Mouse (Mus musculus) cerebellum, adult 2 months (tissue): Measurements from ENCODE around the gene Gsdma3. TPM values are rescaled to one million over a fixed set of nuclear protein-coding genes. Genes with fewer than 3 reads are reported as not detected.

Experiments used
- DNase-seq, 2 experiments: peaks; one replicate each; pipeline ENCODE4 v3.0.0; 2021
- H3K27ac ChIP-seq: fragments of 200-500 bp; 2 replicates; pipeline ENCODE4 v1.5.1; 2012; ENCODE audit warnings: low read length, control low read depth, inconsistent platforms; ENCODE audit not compliant: insufficient read depth
- H3K27me3 ChIP-seq: fragments of 200-500 bp; 2 replicates; pipeline ENCODE4 v1.6.1; 2012; ENCODE audit warnings: inconsistent platforms, mild to moderate bottlenecking, low read length, moderate library complexity; ENCODE audit not compliant: control insufficient read depth, insufficient read depth
- H3K4me1 ChIP-seq: fragments of 200-500 bp; 2 replicates; pipeline ENCODE4 v1.6.1; 2011; ENCODE audit warnings: low read length; ENCODE audit not compliant: control insufficient read depth, insufficient read depth
- H3K4me3 ChIP-seq: fragments of 200-500 bp; replicated peaks from 2 replicates; pipeline ENCODE3; 2011; ENCODE audit warnings: mild to moderate bottlenecking, low read depth, low read length, control low read depth; ENCODE audit not compliant: insufficient read depth
- CTCF ChIP-seq: fragments of 200-500 bp; IDR thresholded peaks from 2 replicates; pipeline ENCODE4 v1.5.1; 2011; ENCODE audit warnings: low read depth, mild to moderate bottlenecking, control low read depth, low read length, moderate library complexity, borderline replicate concordance; ENCODE audit not compliant: insufficient read depth
- POLR2A ChIP-seq: fragments of 200-500 bp; IDR thresholded peaks from 2 replicates; pipeline ENCODE4 v1.6.1; 2011; ENCODE audit warnings: low read length, control low read depth, borderline replicate concordance; ENCODE audit not compliant: insufficient read depth
- WGBS: fragments of 180-500 bp; shearing (Covaris S2); methylation state at CpG from one replicate; pipeline ENCODE4 v1.1.7; 2018; 5-methylcytosine and 5-hydroxymethylcytosine counted together
- polyA plus RNA-seq: library from polyadenylated mRNA; depleted of rRNA; stranded (reverse); fragments of >200 nt; gene quantifications from 2 replicates; pipeline ENCODE4 v1.2.3, GENCODE M21; 2012; rRNA removed

Gene Gsdma3
- not detected in 2 replicates for polyA plus RNA-seq

DNA sequence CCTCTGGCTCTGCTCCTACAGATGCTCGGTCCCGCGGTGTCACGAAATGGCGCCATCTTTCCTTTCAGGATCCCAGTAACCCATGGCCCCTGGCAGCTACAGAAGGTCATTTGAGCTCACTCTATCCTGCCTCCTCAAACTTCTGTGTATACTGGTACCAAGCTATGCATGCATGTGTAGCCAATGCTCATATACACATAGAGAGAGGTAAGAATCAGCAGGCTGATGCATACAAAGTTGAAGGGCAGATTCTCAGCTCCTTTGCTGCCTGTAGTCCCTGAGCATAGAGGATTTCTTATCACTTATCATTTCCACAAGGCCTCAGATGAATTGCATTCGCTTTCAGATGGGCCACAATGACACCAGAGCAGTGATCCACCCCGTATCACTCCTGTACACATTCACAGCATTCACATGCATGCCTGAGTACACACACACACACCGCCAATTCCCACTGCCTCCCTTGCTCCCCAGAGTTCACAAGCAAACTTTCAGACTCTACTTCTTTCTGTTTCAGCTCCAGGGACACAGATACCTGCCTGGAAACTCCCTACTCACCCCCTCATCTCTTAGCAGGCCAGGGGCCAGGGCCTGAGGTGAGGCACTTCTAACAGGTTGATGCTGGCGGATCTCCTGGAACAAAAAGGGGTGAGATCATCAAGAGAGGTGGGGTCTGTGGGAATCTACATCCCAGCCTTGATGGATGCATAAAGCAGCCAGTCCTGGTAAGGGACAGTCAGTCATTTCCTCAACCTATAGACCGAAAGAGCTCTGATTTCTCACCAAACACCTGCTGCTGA, at the start of gene Gsdma3, which contains the start of gene Gm12355:
Gsdma3 (plus strand) TSS at position 750 of the 800 bp plus-strand sequence.
Gm12355 (minus strand) TSS at position 51 of the 800 bp plus-strand sequence.
- TF ChIP-seq CTCF (no peak), POLR2A (no peak)
- Histone ChIP-seq H3K27ac (no peak within 1 kb of the TSS), H3K27me3 (no peaks in the 10 kb centered on the region), H3K4me1 (no peaks in the 10 kb centered on the region), H3K4me3 (no peak within 1 kb of the TSS)
- 89% methylated on average over 10 of the region's 10 CpGs for WGBS
- no peak for DNase-seq

GRCm38 (mm10) chr11:98577776-98578175, 48.4 kb upstream of the Gsdma3 start:
- Histone ChIP-seq H3K27me3 (no peaks in the 10 kb centered on the region; the same call in 1 of the 2 replicates), H3K4me1 (no peaks in the 10 kb centered on the region), H3K27ac (no peak overlapping the region), H3K4me3 (no peak overlapping the region)
- TF ChIP-seq POLR2A (no peak), CTCF (no peak)
- 21% methylated on average over 5 of the region's 5 CpGs for WGBS
- peak in 1 of 2 experiments; percentile 15 for DNase-seq

GRCm38 (mm10) chr11:98580301-98581121, 45.6 kb upstream of the Gsdma3 start:
- Histone ChIP-seq H3K27me3 (no peaks in the 10 kb centered on the region), H3K4me3 (no peak overlapping the region), H3K27ac (no peak overlapping the region), H3K4me1 (peaks cover 8% of the 10 kb centered on the region)
- no peak for DNase-seq
- TF ChIP-seq POLR2A, result no peak
- TF ChIP-seq CTCF, result no peak
- 73% methylated on average over 16 of the region's 16 CpGs for WGBS

DNA sequence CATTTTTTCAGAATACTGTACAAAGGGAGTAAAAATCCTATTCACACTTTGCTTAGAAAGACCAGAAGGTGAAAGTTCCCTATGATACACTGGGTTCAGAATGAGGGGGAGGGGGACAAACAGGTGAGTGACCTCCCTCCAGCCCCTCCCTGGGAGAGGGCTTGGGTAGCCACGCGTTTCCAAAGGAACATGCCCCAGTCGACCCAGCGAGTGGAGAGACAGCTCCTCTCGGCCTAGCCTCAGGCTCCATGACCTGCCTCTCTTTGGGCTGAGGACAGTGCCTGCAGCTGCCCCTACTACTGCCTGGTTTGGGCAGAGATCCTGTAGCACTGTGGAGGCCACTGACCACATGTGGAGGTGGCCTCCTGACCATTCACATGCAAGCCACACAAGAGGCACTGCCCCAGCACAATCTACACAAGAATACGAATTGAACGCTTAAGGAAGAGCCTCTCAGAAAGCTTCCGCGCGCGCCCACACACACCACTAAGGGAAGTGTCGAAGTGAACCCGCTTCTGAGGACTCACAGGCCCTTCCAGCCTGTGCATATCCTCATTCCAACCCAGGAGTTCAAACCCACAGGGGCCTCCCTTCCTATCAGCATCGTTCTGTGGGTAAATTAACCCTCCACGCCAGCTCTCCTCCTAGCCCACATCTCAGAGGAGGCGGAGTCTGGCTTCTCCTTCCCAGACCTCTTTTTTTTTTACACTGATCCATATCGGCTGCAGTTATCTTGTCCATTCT, 44.7 kb upstream of the Gsdma3 start:
- Histone ChIP-seq H3K27me3 (no peaks in the 10 kb centered on the region), H3K4me1 (peaks cover 13% of the 10 kb centered on the region), H3K4me3 (no peak overlapping the region), H3K27ac (no peak overlapping the region)
- WGBS, result 65% methylated on average over 17 of the region's 17 CpGs
- TF ChIP-seq CTCF (no peak), POLR2A (no peak)
- no peak for DNase-seq

DNA sequence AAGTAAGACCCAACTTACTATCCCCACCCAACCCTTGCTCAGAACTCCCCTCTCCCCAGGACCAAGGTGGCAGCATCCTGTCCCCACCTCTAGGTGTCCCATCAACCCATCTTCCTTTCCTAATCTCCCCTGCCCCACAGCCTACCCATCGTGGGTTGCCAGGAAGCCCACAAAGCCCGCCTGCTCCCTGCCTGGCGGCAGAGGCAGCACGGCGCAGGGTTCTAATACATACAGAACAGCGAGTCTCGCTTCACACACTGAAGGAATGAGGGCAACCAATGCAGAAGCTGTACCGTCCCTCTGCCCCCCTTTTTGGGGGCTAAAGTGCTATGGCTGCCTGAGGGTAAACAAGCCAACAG, 44.2 kb upstream of the Gsdma3 start:
- Histone ChIP-seq H3K4me1 (peaks cover 13% of the 10 kb centered on the region), H3K4me3 (no peak overlapping the region), H3K27ac (no peak overlapping the region), H3K27me3 (no peaks in the 10 kb centered on the region)
- TF ChIP-seq POLR2A (no peak), CTCF (no peak)
- 82% methylated on average over 8 of the region's 8 CpGs for WGBS
- no peak for DNase-seq

GRCm38 (mm10) chr11:98582551-98583264, 43.5 kb upstream of the Gsdma3 start:
- no peak for DNase-seq
- 88% methylated on average over 12 of the region's 12 CpGs for WGBS
- H3K27me3 ChIP-seq, result no peaks in the 10 kb centered on the region
- H3K4me3 ChIP-seq, result no peak overlapping the region
- no peak overlapping the region for H3K27ac ChIP-seq
- H3K4me1 ChIP-seq, result peaks cover 13% of the 10 kb centered on the region
- no peak for TF ChIP-seq POLR2A
- TF ChIP-seq CTCF, result no peak

GRCm38 (mm10) chr11:98583265-98583552, 43.0 kb upstream of the Gsdma3 start:
- Histone ChIP-seq H3K4me3 (no peak overlapping the region), H3K4me1 (peaks cover 13% of the 10 kb centered on the region), H3K27ac (no peak overlapping the region), H3K27me3 (no peaks in the 10 kb centered on the region)
- TF ChIP-seq POLR2A (no peak), CTCF (no peak)
- WGBS, result 85% methylated on average over 3 of the region's 3 CpGs
- no peak for DNase-seq
